Mouse (Mus musculus) forebrain, embryonic 15.5 days (tissue): ENCODE measurements around the gene Bcas3. TPM values are rescaled to one million over a fixed set of nuclear protein-coding genes. Genes with fewer than 3 reads are reported as not detected.

Experiments used
- microRNA-seq: library from miRNA; unstranded; fragments of <30 nt; microRNA quantifications from one replicate; pipeline ENCODE4, GENCODE M21; 2016
- polyA plus RNA-seq: library from polyadenylated mRNA; unstranded; fragments of >200 nt; fragmentation: Nextera tagmentation; extraction: Ambion mirVana; gene quantifications from 2 replicates; pipeline ENCODE4 v1.2.1, GENCODE M21; 2015

Gene Bcas3
- polyA plus RNA-seq, 1 experiment from 2014 or later, result 30.1 TPM

Small RNAs within 50 kb of the gene (microRNA-seq; reads per million reads assigned to microRNA genes)
- not detected for gene Mir5110

Other genes with a start within 250 kb of the Bcas3 start
- 9.1 and 9.8 TPM in 2 replicates for gene Usp32, start 213.0 kb upstream of the Bcas3 start, polyA plus RNA-seq
- gene 1700125H20Rik, start 182.8 kb upstream of the Bcas3 start, polyA plus RNA-seq, result 0.57 and 0.70 TPM in 2 replicates
- gene Appbp2, start 118.0 kb upstream of the Bcas3 start, polyA plus RNA-seq, result 48.8 and 51.7 TPM in 2 replicates
- gene Ppm1d, start 41.9 kb upstream of the Bcas3 start, polyA plus RNA-seq, result 25.3 and 26.4 TPM in 2 replicates